Mouse (Mus musculus): ENCODE data around the gene Mapk1.

GRCm38 (mm10) chr16:16959907-16960306, 23.3 kb upstream of the Mapk1 start:
- TF ChIP-seq POLR2A (IDR thresholded peaks at IDR 0.05; ENCODE audit: low read depth, low read length) (no peak), CHD1 (IDR thresholded peaks at IDR 0.05; ENCODE audit: low read depth, low read length) (no peak), EP300 (IDR thresholded peaks at IDR 0.05; ENCODE audit: low read length) (no peak), ZC3H11A (IDR thresholded peaks at IDR 0.05; ENCODE audit: low read depth, low read length) (no peak), ZNF384 (IDR thresholded peaks at IDR 0.05; ENCODE audit: low read depth, low read length) (no peak), CTCF (conservative IDR thresholded peaks at IDR 0.05 in 1 of 2, IDR thresholded peaks at IDR 0.05 in 1 of 2; ENCODE audit: low read depth in 2 of 2, low read length in 2 of 2) (no peak), RCOR1 (conservative IDR thresholded peaks at IDR 0.05; ENCODE audit: low read depth, low read length) (no peak), JUN (IDR thresholded peaks at IDR 0.05; ENCODE audit: insufficient read depth, low read depth, low read length) (no peak), MAX (IDR thresholded peaks at IDR 0.05; ENCODE audit: low read length) (no peak), BHLHE40 (IDR thresholded peaks at IDR 0.05; ENCODE audit: low read depth, low read length) (no peak), HCFC1 (IDR thresholded peaks at IDR 0.05; ENCODE audit: low read depth, low read length) (no peak), POLR2AphosphoS2 (IDR thresholded peaks at IDR 0.05; ENCODE audit: low read depth, low read length) (no peak), MAFK (IDR thresholded peaks at IDR 0.05; ENCODE audit: insufficient replicate concordance, low read length) (no peak), NRF1 (IDR thresholded peaks at IDR 0.05; ENCODE audit: low read depth, low read length) (no peak)
